Mouse (Mus musculus) gastrocnemius, postnatal 14 days (tissue): ENCODE measurements around the gene Bad. TPM values are rescaled to one million over a fixed set of nuclear protein-coding genes. Genes with fewer than 3 reads are reported as not detected.

Source experiments
- DNase-seq: peaks from one replicate; pipeline ENCODE4 v3.0.0; 2021; ENCODE audit warnings: mixed read lengths
- intact Hi-C: fragments of 180-260 bp; cut with DNase I; formaldehyde crosslinking; loops from one replicate; pipeline ENCODE4 v1.15.1; 2025; ENCODE audit warnings: low total_unique reads
- microRNA-seq, 2 experiments: library from miRNA; unstranded; fragments of <30 nt; microRNA quantifications; one replicate each; pipeline ENCODE4 v1.2.0; 2021
- total RNA-seq, 2 experiments: library from RNA; stranded (reverse); gene quantifications; 2 replicates each; pipeline ENCODE4 v1.2.3; 2021

Bad gene
- total RNA-seq, 2 experiments from 2014 or later, result 14.2 to 14.6 TPM

GRCm38 (mm10) chr19:6996006-6996405 lies 54.3 kb downstream of the Bad start, which contains the start of the genes Nudt22 and Trpt1:
Gene Nudt22, minus strand, starts transcription at chr19:6996117.
Gene Trpt1, plus strand, starts transcription at chr19:6996131.
- DNase-seq, result peak; percentile 90
- intact Hi-C loops, result no loop called here

- no peak for DNase-seq
- intact Hi-C loops, result no loop called here
These were observed 56.1 kb downstream of the Bad start for GRCm38 (mm10) chr19:6997721-6998290.

- intact Hi-C loops, result no loop called here
- no peak for DNase-seq
These were observed 57.9 kb downstream of the Bad start for GRCm38 (mm10) chr19:6999360-7000063.

Small RNA genes lying within 50 kb of the gene (microRNA-seq; reads per million reads assigned to microRNA genes)
- gene Mir6990, result 1.3 to 3.0 reads per million in 2 experiments

Other genes starting within 250 kb of the Bad start
- 1 to 10 TPM; 7.7 to 8.5 TPM for gene Rps6ka4, start 101.2 kb upstream of the Bad start, total RNA-seq
- under 1 TPM; 0.40 to 0.84 TPM for gene Ccdc88b, start 83.7 kb upstream of the Bad start, total RNA-seq
- gene Trmt112, start 32.2 kb upstream of the Bad start, total RNA-seq, result 10 to 100 TPM; 34.6 to 38.9 TPM
- gene Prdx5, start 31.8 kb upstream of the Bad start, total RNA-seq, result 100 to 1,000 TPM; 159 to 187 TPM
- 10 to 100 TPM; 47.7 to 52.0 TPM for gene Esrra, start 20.0 kb upstream of the Bad start, total RNA-seq
- gene Catsperz, start 16.5 kb upstream of the Bad start, total RNA-seq, result not detected
- gene Kcnk4, start 7.3 kb upstream of the Bad start, total RNA-seq, result not detected
- gene Gpr137, start 619 bp downstream of the Bad start, total RNA-seq, result 1 to 10 TPM; 8.9 to 9.9 TPM
- gene Ppp1r14b, start 33.1 kb downstream of the Bad start, total RNA-seq, result 100 to 1,000 TPM; 139 to 184 TPM
- gene Plcb3, start 34.6 kb downstream of the Bad start, total RNA-seq, result 10 to 100 TPM; 10.9 to 11.6 TPM
- 10 to 100 TPM; 13.0 to 13.7 TPM for gene Fkbp2, start 38.6 kb downstream of the Bad start, total RNA-seq
- 100 to 1,000 TPM in 1 of 2 experiments, 10 to 100 TPM in 1; 90.8 to 118 TPM for gene Vegfb, start 45.8 kb downstream of the Bad start, total RNA-seq
- gene Dnajc4, start 50.7 kb downstream of the Bad start, total RNA-seq, result 10 to 100 TPM; 30.7 to 32.4 TPM
- 10 to 100 TPM; 15.7 to 18.9 TPM for gene Nudt22, start 54.3 kb downstream of the Bad start, total RNA-seq
- gene Trpt1, start 54.3 kb downstream of the Bad start, total RNA-seq, result 10 to 100 TPM; 19.7 to 20.1 TPM
- 1 to 10 TPM; 2.0 to 2.2 TPM for gene Fermt3, start 77.6 kb downstream of the Bad start, total RNA-seq
- 10 to 100 TPM; 80.3 to 92.4 TPM for gene Stip1, start 98.1 kb downstream of the Bad start, total RNA-seq
- gene Macrod1, start 114.9 kb downstream of the Bad start, total RNA-seq, result 100 to 1,000 TPM; 187 to 192 TPM
- gene Flrt1, start 163.9 kb downstream of the Bad start, total RNA-seq, result under 1 TPM; 0.27 to 0.51 TPM